Mouse (Mus musculus) WW6 (cell line): ENCODE measurements at regions not wholly inside any gene's neighbourhood (a gene's known extent, or its start where the extent isn't known, plus 50 kb on each side); places are given as distances from the start of the nearest gene placed in this dataset.

Source experiments
- DNase-seq: peaks from one replicate; pipeline ENCODE4 v3.0.0-alpha.2; 2013; ENCODE audit warnings: low read depth, low spot score

- DNase-seq, result no peak
Observed at GRCm38 (mm10) chr9:85380756-85381155, 53.6 kb upstream of the Tent5a start.

- no peak for DNase-seq
Observed at GRCm38 (mm10) chr9:85379135-85379534, 52.0 kb upstream of the Tent5a start.
